Mouse (Mus musculus) liver, postnatal 0 days (tissue): ENCODE measurements around the gene Ins2. TPM values are rescaled to one million over a fixed set of nuclear protein-coding genes. Genes with fewer than 3 reads are reported as not detected.

Experiments used
- ATAC-seq: fragments of 200-750 bp; cut with Nextera tagmentation; 2 replicates; pipeline ENCODE4 v1.8.0; 2017; ENCODE audit warnings: mild to moderate bottlenecking, moderate library complexity
- DNase-seq: peaks from one replicate; pipeline ENCODE4 v3.0.0-alpha.2; 2016
- H3K27ac ChIP-seq: fragments of 300-500 bp; sonication (generic); 2 replicates; pipeline ENCODE4 v1.5.1; 2014; ENCODE audit warnings: antibody characterized with exemption, moderate library complexity, mild to moderate bottlenecking, low read depth
- H3K27me3 ChIP-seq: fragments of 300-500 bp; sonication (generic); 2 replicates; pipeline ENCODE4 v1.6.1; 2014; ENCODE audit warnings: low read length, control low read depth, mixed read lengths; ENCODE audit not compliant: insufficient read depth
- H3K36me3 ChIP-seq: fragments of 300-500 bp; sonication (generic); replicated peaks from 2 replicates; pipeline ENCODE4 v1.6.1; 2014; ENCODE audit warnings: mild to moderate bottlenecking, control low read depth, low read length, moderate library complexity, mixed read lengths; ENCODE audit not compliant: insufficient read depth
- H3K4me1 ChIP-seq: fragments of 300-500 bp; sonication (generic); 2 replicates; pipeline ENCODE4 v1.6.1; 2014; ENCODE audit warnings: antibody characterized with exemption, mild to moderate bottlenecking, control low read depth; ENCODE audit not compliant: insufficient read depth
- H3K4me2 ChIP-seq: fragments of 300-500 bp; sonication (generic); 2 replicates; pipeline ENCODE4 v1.6.1; 2014; ENCODE audit warnings: low read depth, mild to moderate bottlenecking, low read length, moderate library complexity, mixed read lengths
- H3K4me3 ChIP-seq: fragments of 300-500 bp; sonication (generic); 2 replicates; pipeline ENCODE4 v1.5.1; 2014; ENCODE audit warnings: low read depth, low read length
- H3K9ac ChIP-seq: fragments of 300-500 bp; sonication (generic); replicated peaks from 2 replicates; pipeline ENCODE4 v1.6.1; 2014; ENCODE audit warnings: mild to moderate bottlenecking, moderate library complexity
- H3K9me3 ChIP-seq: fragments of 300-500 bp; sonication (generic); 2 replicates; pipeline ENCODE4 v1.6.1; 2016; ENCODE audit warnings: mild to moderate bottlenecking, control low read depth, low read length, mixed read lengths
- CTCF ChIP-seq: sonication (generic); IDR thresholded peaks from 2 replicates; pipeline ENCODE4 v1.5.1; 2016; ENCODE audit warnings: antibody characterized with exemption, low read depth
- EP300 ChIP-seq: IDR thresholded peaks from 2 replicates; pipeline ENCODE4 v1.6.1; 2016; ENCODE audit warnings: antibody characterized with exemption, low read depth, mild to moderate bottlenecking
- WGBS: fragments of 180-500 bp; shearing (Covaris S2); extraction: QIAGEN DNeasy Blood & Tissue Kit; methylation state at CpG from one replicate; pipeline ENCODE4 v1.1.7; 2014; ENCODE audit not compliant: insufficient replicate concordance; 5-methylcytosine and 5-hydroxymethylcytosine counted together
- polyA plus RNA-seq: library from polyadenylated mRNA; unstranded; fragments of >200 nt; fragmentation: Nextera tagmentation; extraction: Ambion mirVana; gene quantifications from 2 replicates; pipeline ENCODE4 v1.2.1, GENCODE M21; 2015

Gene Ins2
- 10.2 TPM in 1 of 2 replicates, not detected in the other for polyA plus RNA-seq

GRCm38 (mm10) chr7:142743281-142743680 lies at the start of gene Ins2:
Gene Ins2 (minus strand): TSS chr7:142743381.
- Histone ChIP-seq H3K9ac (no peak within 1 kb of the TSS), H3K9me3 (no peaks in the 10 kb centered on the region), H3K27me3 (no peaks in the 10 kb centered on the region), H3K4me2 (no peak within 1 kb of the TSS), H3K36me3 (no peaks in the 10 kb centered on the region), H3K4me1 (no peaks in the 10 kb centered on the region), H3K4me3 (no peak within 1 kb of the TSS), H3K27ac (no peak within 1 kb of the TSS)
- 63% methylated on average over 1 of the region's 1 CpGs for WGBS
- DNase-seq: no peak
- ATAC-seq: no peak
- no peak for TF ChIP-seq EP300
- TF ChIP-seq CTCF: no peak

DNA sequence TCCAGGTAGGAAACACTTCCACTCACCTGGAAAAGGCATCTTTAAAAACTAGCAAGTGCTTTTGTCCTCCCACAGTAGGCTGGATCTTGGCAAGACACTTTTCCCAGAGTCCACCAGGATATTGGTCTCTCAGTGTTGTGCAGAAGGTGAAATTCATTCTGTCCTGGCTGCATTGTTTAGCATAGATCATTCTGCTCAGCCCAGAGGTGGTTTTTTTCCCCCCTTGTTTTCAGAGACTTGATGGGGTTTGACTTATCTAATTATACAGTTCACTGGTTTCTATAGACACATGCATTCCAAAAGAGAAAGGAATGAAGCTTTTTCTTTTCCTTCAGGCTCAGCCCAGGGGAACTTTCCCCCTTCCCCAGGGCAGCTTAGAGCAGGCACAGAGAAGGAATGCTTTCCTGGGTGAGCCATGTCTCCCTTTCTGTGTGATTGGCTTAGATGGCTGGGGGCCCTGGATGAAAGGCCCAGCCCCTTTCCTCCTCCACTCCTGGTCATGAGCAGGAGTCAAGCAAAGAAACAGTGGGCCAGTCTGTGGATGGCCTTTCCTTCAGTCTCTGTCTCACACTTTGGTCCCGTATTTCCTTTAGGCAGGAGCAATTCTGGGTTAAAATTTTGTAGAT lies 49.6 kb upstream of the Ins2 start:
- Histone ChIP-seq H3K4me3 (no peak overlapping the region), H3K9ac (no peak overlapping the region), H3K9me3 (no peaks in the 10 kb centered on the region), H3K27ac (no peak overlapping the region), H3K36me3 (no peaks in the 10 kb centered on the region), H3K4me2 (no peak overlapping the region), H3K4me1 (no peaks in the 10 kb centered on the region), H3K27me3 (no peaks in the 10 kb centered on the region)
- ATAC-seq: no peak
- TF ChIP-seq EP300 (no peak), CTCF (no peak)
- no peak for DNase-seq
- WGBS: 56% methylated on average over 1 of the region's 1 CpGs

DNA sequence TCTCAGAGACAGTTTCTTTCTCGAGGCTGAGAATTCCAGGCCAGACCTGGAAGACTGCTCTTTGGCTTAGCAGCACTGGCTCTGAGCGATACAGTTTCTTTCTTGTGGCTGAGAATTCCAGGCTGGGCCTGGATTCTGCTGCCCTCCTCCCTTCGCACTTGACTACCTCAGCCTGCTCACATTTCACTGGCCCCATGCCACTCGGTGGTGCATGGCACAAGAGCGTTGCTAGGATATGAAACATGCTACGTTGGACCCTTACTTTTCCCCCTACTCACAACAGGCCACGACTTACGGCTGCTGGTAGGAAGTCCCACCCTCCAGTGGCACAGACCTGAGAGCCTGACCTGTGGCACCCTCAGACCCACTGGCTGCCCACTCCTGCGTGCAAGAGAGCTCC lies 46.5 kb upstream of the Ins2 start:
- H3K9ac ChIP-seq: no peak overlapping the region
- 74% methylated on average over 9 of the region's 9 CpGs for WGBS
- no peak overlapping the region for H3K4me3 ChIP-seq

DNA sequence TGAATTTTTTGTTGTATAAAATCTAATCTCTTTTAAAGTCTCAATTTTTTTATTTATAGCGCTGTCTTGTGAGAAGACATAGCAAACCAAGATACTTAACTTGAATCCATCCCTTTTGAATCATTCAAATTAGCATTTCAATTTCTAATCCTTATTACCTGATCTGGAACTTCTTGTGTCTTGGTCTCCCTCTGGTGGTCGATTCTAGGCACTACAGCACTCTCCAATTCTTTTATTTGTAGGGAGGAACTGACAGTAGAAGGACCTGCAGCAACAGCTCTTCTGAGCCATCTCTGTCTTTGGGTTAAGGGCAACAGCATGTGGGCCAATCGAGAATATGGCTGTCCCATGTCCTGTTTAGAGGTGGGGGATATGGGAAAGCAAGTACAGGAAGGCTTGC lies 5.4 kb downstream of the Ins2 start:
- no peak for TF ChIP-seq EP300
- TF ChIP-seq CTCF: peak; percentile 74
- Histone ChIP-seq H3K4me1 (no peaks in the 10 kb centered on the region), H3K27ac (no peak overlapping the region), H3K27me3 (no peaks in the 10 kb centered on the region), H3K4me2 (no peak overlapping the region), H3K9me3 (no peaks in the 10 kb centered on the region), H3K4me3 (no peak overlapping the region), H3K36me3 (no peaks in the 10 kb centered on the region), H3K9ac (no peak overlapping the region)
- ATAC-seq: no peak
- DNase-seq: peak; percentile 43
- 13% methylated on average over 3 of the region's 3 CpGs for WGBS

More for the DNA sequence above, 46.5 kb upstream of the Ins2 start:
- DNase-seq (no peak), ATAC-seq (no peak)
- Histone ChIP-seq H3K4me1 (no peaks in the 10 kb centered on the region), H3K36me3 (no peaks in the 10 kb centered on the region), H3K27me3 (no peaks in the 10 kb centered on the region), H3K9me3 (no peaks in the 10 kb centered on the region), H3K27ac (no peak overlapping the region), H3K4me2 (no peak overlapping the region)
- TF ChIP-seq CTCF (no peak), EP300 (no peak)

DNA sequence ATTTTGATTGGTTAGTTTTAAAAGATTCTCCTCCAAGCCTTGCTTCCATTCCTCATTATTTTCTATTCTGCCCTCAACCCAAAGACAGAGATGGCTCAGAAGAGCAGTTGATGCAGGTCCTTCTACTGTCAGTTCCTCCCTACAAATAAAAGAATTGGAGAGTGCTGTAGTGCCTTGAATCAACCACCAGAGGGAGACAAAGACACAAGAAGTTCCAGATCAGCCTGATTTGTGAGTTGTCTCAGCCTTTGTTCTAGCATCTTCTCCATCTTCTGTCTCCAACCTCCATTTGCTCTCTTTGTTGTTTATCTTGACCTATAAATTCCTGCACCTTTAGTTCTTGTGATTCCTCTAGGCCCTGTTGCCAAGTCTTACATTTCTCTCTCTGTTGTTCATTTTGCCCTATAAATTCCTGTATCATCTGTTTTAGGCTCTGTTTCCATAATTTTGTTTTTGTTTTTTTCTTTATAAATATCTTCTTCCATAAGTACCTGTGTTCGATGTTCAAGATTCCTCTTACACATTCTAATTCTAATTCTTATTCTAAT lies 6.2 kb downstream of the Ins2 start:
- no peaks in the 10 kb centered on the region for H3K27me3 ChIP-seq
- TF ChIP-seq EP300 (no peak), CTCF (peak; percentile 87)
- no peak for DNase-seq
- no peak overlapping the region for H3K4me2 ChIP-seq
- H3K27ac ChIP-seq: no peak overlapping the region
- no peaks in the 10 kb centered on the region for H3K4me1 ChIP-seq
- 49% methylated on average over 1 of the region's 1 CpGs for WGBS
- no peaks in the 10 kb centered on the region for H3K36me3 ChIP-seq
- no peaks in the 10 kb centered on the region for H3K9me3 ChIP-seq
- H3K9ac ChIP-seq: no peak overlapping the region
- no peak overlapping the region for H3K4me3 ChIP-seq
- ATAC-seq: no peak

- Histone ChIP-seq H3K27ac (no peak overlapping the region), H3K27me3 (peaks cover 3% of the 10 kb centered on the region; the same call in 1 of the 2 replicates), H3K4me2 (no peak overlapping the region), H3K36me3 (no peaks in the 10 kb centered on the region), H3K4me1 (no peaks in the 10 kb centered on the region), H3K9ac (no peak overlapping the region), H3K4me3 (no peak overlapping the region), H3K9me3 (no peaks in the 10 kb centered on the region)
- ATAC-seq (no peak), DNase-seq (no peak)
- TF ChIP-seq CTCF (peak; percentile 41), EP300 (no peak)
- 52% methylated on average over 3 of the region's 3 CpGs for WGBS
Observed at GRCm38 (mm10) chr7:142725973-142726372, 17.2 kb downstream of the Ins2 start.
